Mouse (Mus musculus) liver, embryonic 14.5 days (tissue): ENCODE measurements around the gene Ston1. TPM values are rescaled to one million over a fixed set of nuclear protein-coding genes. Genes with fewer than 3 reads are reported as not detected.

ENCODE experiments used
- ATAC-seq: fragments of 200-750 bp; cut with Nextera tagmentation; 2 replicates; pipeline ENCODE4 v1.8.0; 2017; ENCODE audit warnings: moderate number of reproducible peaks, mild to moderate bottlenecking, moderate library complexity; ENCODE audit not compliant: insufficient read depth
- DNase-seq, 3 experiments: peaks; one replicate each; pipeline ENCODE4 v3.0.0-alpha.2; 2012 to 2013; ENCODE audit warnings: low read depth in 3 of 3, low spot score in 3 of 3
- H3K27ac ChIP-seq: fragments of 300-500 bp; sonication (generic); 2 replicates; pipeline ENCODE4 v1.5.1; 2014; ENCODE audit warnings: moderate library complexity, mild to moderate bottlenecking, control low read depth, inconsistent platforms
- H3K27me3 ChIP-seq: fragments of 300-500 bp; sonication (generic); 2 replicates; pipeline ENCODE4 v1.6.1; 2014; ENCODE audit warnings: mild to moderate bottlenecking, low read length, moderate library complexity; ENCODE audit not compliant: control insufficient read depth, insufficient read depth
- H3K36me3 ChIP-seq: fragments of 300-500 bp; sonication (generic); replicated peaks from 2 replicates; pipeline ENCODE4 v1.6.1; 2014; ENCODE audit warnings: low read depth; ENCODE audit not compliant: control insufficient read depth, insufficient read depth
- H3K4me1 ChIP-seq, 2 experiments: fragments of 200-500 bp in 1 of 2; fragments of 300-500 bp in 1 of 2; sonication (generic) in 1 of 2; replicated peaks; 2 replicates each; pipeline ENCODE4 v1.6.1; 2012 to 2014; ENCODE audit warnings: antibody characterized with exemption in 1 of 2, inconsistent platforms in 1 of 2, low read length in 1 of 2; ENCODE audit not compliant: control insufficient read depth in 2 of 2, insufficient read depth in 2 of 2
- H3K4me2 ChIP-seq: fragments of 300-500 bp; sonication (generic); 2 replicates; pipeline ENCODE4 v1.6.1; 2014; ENCODE audit warnings: low read depth, mild to moderate bottlenecking, control low read depth, moderate library complexity
- H3K4me3 ChIP-seq, 2 experiments: fragments of 200-500 bp in 1 of 2; fragments of 300-500 bp in 1 of 2; sonication (generic) in 1 of 2; 2 replicates each; pipeline ENCODE4 v1.5.1; 2012 to 2014; ENCODE audit warnings: low read depth in 2 of 2, low read length in 2 of 2, mild to moderate bottlenecking in 2 of 2, control low read depth in 1 of 2, inconsistent platforms in 1 of 2, moderate library complexity in 1 of 2; ENCODE audit not compliant: insufficient read depth in 1 of 2
- H3K9ac ChIP-seq: fragments of 300-500 bp; sonication (generic); replicated peaks from 2 replicates; pipeline ENCODE4 v1.6.1; 2014; ENCODE audit warnings: mild to moderate bottlenecking, control low read depth, moderate library complexity
- H3K9me3 ChIP-seq: fragments of 300-500 bp; sonication (generic); 2 replicates; pipeline ENCODE4 v1.6.1; 2016; ENCODE audit warnings: low read length, mixed read lengths; ENCODE audit not compliant: control insufficient read depth
- CTCF ChIP-seq: IDR thresholded peaks from 2 replicates; pipeline ENCODE4 v1.5.1; 2016; ENCODE audit warnings: antibody characterized with exemption, low read depth, control low read depth
- EP300 ChIP-seq: IDR thresholded peaks from 2 replicates; pipeline ENCODE4 v1.6.1; 2016; ENCODE audit warnings: antibody characterized with exemption, low read depth
- WGBS: fragments of 180-500 bp; shearing (Covaris S2); extraction: QIAGEN DNeasy Blood & Tissue Kit; methylation state at CpG from one replicate; pipeline ENCODE4 v1.1.7; 2014; ENCODE audit not compliant: insufficient replicate concordance; 5-methylcytosine and 5-hydroxymethylcytosine counted together
- polyA plus RNA-seq, 2 experiments: library from polyadenylated mRNA; depleted of rRNA in 1 of 2; stranded (reverse) in 1 of 2; unstranded in 1 of 2; fragments of >200 nt; fragmentation: Nextera tagmentation in 1 of 2; extraction: Ambion mirVana in 1 of 2; gene quantifications; 2 replicates each; pipeline versions ENCODE4 v1.2.1 to v1.2.3; 2012 to 2014

Gene Ston1
- polyA plus RNA-seq, 2 experiments: 1.2 to 1.9 TPM

GRCm38 (mm10) chr17:88596544-88597221 lies 801 bp upstream of the Ston1 start:
- no peak for ATAC-seq
- WGBS: 25% methylated on average over 16 of the region's 16 CpGs
- Histone ChIP-seq H3K4me3 (peak overlapping the region; percentile 5 to 53; a peak in 3 of 4 replicates), H3K9ac (no peak overlapping the region), H3K9me3 (no peaks in the 10 kb centered on the region), H3K4me1 (peaks cover 2 to 6% of the 10 kb centered on the region in 2 experiments; a peak in 2 of 4 replicates), H3K4me2 (peak overlapping the region; percentile 68), H3K36me3 (no peaks in the 10 kb centered on the region), H3K27ac (no peak overlapping the region), H3K27me3 (no peaks in the 10 kb centered on the region)
- peak in 2 of 3 experiments; percentile 22 for DNase-seq
- TF ChIP-seq CTCF (peak; percentile 80), EP300 (no peak)

- Histone ChIP-seq H3K4me3 (peak overlapping the region; percentile 46 to 53), H3K9me3 (no peaks in the 10 kb centered on the region), H3K27me3 (no peaks in the 10 kb centered on the region), H3K4me1 (peaks cover 2 to 6% of the 10 kb centered on the region in 2 experiments; a peak in 2 of 4 replicates), H3K36me3 (no peaks in the 10 kb centered on the region), H3K27ac (no peak overlapping the region), H3K9ac (no peak overlapping the region), H3K4me2 (peak overlapping the region; percentile 68)
- TF ChIP-seq CTCF: no peak
- TF ChIP-seq EP300: no peak
- ATAC-seq: no peak
- WGBS: 19% methylated on average over 5 of the region's 5 CpGs
- DNase-seq: no peak
Measured at GRCm38 (mm10) chr17:88598056-88598420, 554 bp downstream of the Ston1 start.

GRCm38 (mm10) chr17:88598570-88599368 lies 1.3 kb downstream of the Ston1 start:
- Histone ChIP-seq H3K36me3 (no peaks in the 10 kb centered on the region), H3K9me3 (no peaks in the 10 kb centered on the region), H3K27ac (no peak overlapping the region), H3K4me3 (no peak overlapping the region), H3K4me2 (peak overlapping the region; percentile 68; the same call in 1 of the 2 replicates), H3K27me3 (no peaks in the 10 kb centered on the region), H3K4me1 (peaks cover 2 to 6% of the 10 kb centered on the region in 2 experiments; a peak in 2 of 4 replicates), H3K9ac (no peak overlapping the region)
- TF ChIP-seq CTCF (no peak), EP300 (no peak)
- ATAC-seq: no peak
- no peak for DNase-seq
- WGBS: 35% methylated on average over 14 of the region's 14 CpGs

GRCm38 (mm10) chr17:88600492-88601026 lies 3.1 kb downstream of the Ston1 start:
- TF ChIP-seq EP300: no peak
- no peak for TF ChIP-seq CTCF
- H3K9me3 ChIP-seq: no peaks in the 10 kb centered on the region
- no peak for DNase-seq
- peaks cover 2 to 6% of the 10 kb centered on the region in 2 experiments; a peak in 2 of 4 replicates for H3K4me1 ChIP-seq
- H3K36me3 ChIP-seq: no peaks in the 10 kb centered on the region
- no peak overlapping the region for H3K4me2 ChIP-seq
- no peaks in the 10 kb centered on the region for H3K27me3 ChIP-seq
- no peak overlapping the region for H3K27ac ChIP-seq
- H3K9ac ChIP-seq: no peak overlapping the region
- H3K4me3 ChIP-seq: no peak overlapping the region
- no peak for ATAC-seq
- WGBS: 47% methylated on average over 8 of the region's 8 CpGs

- no peak overlapping the region for H3K27ac ChIP-seq
- 68% methylated on average over 11 of the region's 11 CpGs for WGBS
- no peak overlapping the region for H3K9ac ChIP-seq
- H3K4me2 ChIP-seq: no peak overlapping the region
- peaks cover 0 to 4% of the 10 kb centered on the region in 2 experiments; a peak in 2 of 4 replicates for H3K4me1 ChIP-seq
- DNase-seq (no peak), ATAC-seq (no peak)
- TF ChIP-seq EP300 (no peak), CTCF (no peak)
- no peak overlapping the region for H3K4me3 ChIP-seq
- H3K9me3 ChIP-seq: no peaks in the 10 kb centered on the region
- H3K36me3 ChIP-seq: no peaks in the 10 kb centered on the region
- no peaks in the 10 kb centered on the region for H3K27me3 ChIP-seq
Measured at GRCm38 (mm10) chr17:88603943-88604342, 6.5 kb downstream of the Ston1 start.
